In genomic region chr9:9372594-9372993, GRCm38 (mm10) we compare ENCODE assay signal across 10 mouse cellular contexts.
A peak's percentile ranks its signal among the peaks of the same experiment; 100 is the strongest.
DNase-seq lines count a peak whose midpoint lies in the region; ATAC-seq lines count a peak whose summit lies in the region.
"Had no signal": no experiment of that assay in that cellular context is flagged by ENCODE, and none has a peak within 500 bp of the region (broad histone marks: within the 10 kb centered on the region; RNA-seq: fewer than 3 reads in every experiment).

No protein-coding gene starts in this region.

- H3K9ac ChIP-seq in hindbrain, embryonic 14.5 days = no peak overlapping the region
- H3K9ac ChIP-seq in hindbrain, embryonic 12.5 days = no peak overlapping the region
- H3K9ac ChIP-seq in intestine, embryonic 15.5 days = no peak overlapping the region
- no peak overlapping the region for H3K9ac ChIP-seq in neural tube, embryonic 15.5 days (replicated peaks)
- H3K9ac ChIP-seq: neural tube, embryonic 13.5 days had no signal

- H3K27ac ChIP-seq in hindbrain, embryonic 14.5 days = no peak overlapping the region
- no peak overlapping the region for H3K27ac ChIP-seq in hindbrain, embryonic 12.5 days
- H3K27ac ChIP-seq in intestine, embryonic 15.5 days = no peak overlapping the region
- no peak overlapping the region for H3K27ac ChIP-seq in neural tube, embryonic 15.5 days (replicated peaks)
- H3K27ac ChIP-seq: neural tube, embryonic 13.5 days had no signal

- H3K36me3 ChIP-seq in hindbrain, embryonic 14.5 days (replicated peaks; ENCODE audit: control insufficient read depth, insufficient read depth) = no peaks in the 10 kb centered on the region
- H3K36me3 ChIP-seq in hindbrain, embryonic 12.5 days = no peaks in the 10 kb centered on the region
- H3K36me3 ChIP-seq in intestine, embryonic 15.5 days = no peaks in the 10 kb centered on the region
- no peaks in the 10 kb centered on the region for H3K36me3 ChIP-seq in neural tube, embryonic 15.5 days
- H3K36me3 ChIP-seq: neural tube, embryonic 13.5 days had no signal

- no peaks in the 10 kb centered on the region for H3K27me3 ChIP-seq in hindbrain, embryonic 14.5 days (ENCODE audit: control insufficient read depth, insufficient read depth, low read length)
- no peaks in the 10 kb centered on the region for H3K27me3 ChIP-seq in hindbrain, embryonic 12.5 days
- H3K27me3 ChIP-seq in intestine, embryonic 15.5 days (replicated peaks) = no peaks in the 10 kb centered on the region
- no peaks in the 10 kb centered on the region for H3K27me3 ChIP-seq in neural tube, embryonic 15.5 days (replicated peaks)
- H3K27me3 ChIP-seq: neural tube, embryonic 13.5 days had no signal

- DNase-seq in hindbrain, embryonic 14.5 days (ENCODE audit: low spot score) = peak; percentile 25
- peak; percentile 21 for DNase-seq in right cerebral cortex, adult 18-20 months
- no peak for DNase-seq in right cerebral cortex, postnatal 4 days
- DNase-seq in cerebellum, adult 8-10 months = no peak
- DNase-seq: thymus, adult 18-20 months had no signal

- ATAC-seq in hindbrain, embryonic 14.5 days (ENCODE audit: low FRiP score) = no peak
- no peak for ATAC-seq in hindbrain, embryonic 12.5 days (ENCODE audit: low FRiP score)
- ATAC-seq in intestine, embryonic 15.5 days = peak; percentile 67
- ATAC-seq in neural tube, embryonic 15.5 days (ENCODE audit: low FRiP score) = no peak
- no peak for ATAC-seq in monocyte, adult 5-6 weeks (replicated peaks; ENCODE audit: insufficient number of reproducible peaks, low FRiP score, low TSS enrichment, poor library complexity, severe bottlenecking)

- no peak overlapping the region for H3K4me3 ChIP-seq in hindbrain, embryonic 14.5 days (replicated peaks; ENCODE audit: low read length)
- no peak overlapping the region for H3K4me3 ChIP-seq in hindbrain, embryonic 12.5 days
- no peak overlapping the region for H3K4me3 ChIP-seq in intestine, embryonic 15.5 days (replicated peaks)
- no peak overlapping the region for H3K4me3 ChIP-seq in neural tube, embryonic 15.5 days (replicated peaks)
- H3K4me3 ChIP-seq: neural tube, embryonic 13.5 days had no signal

- 57% methylated on average over 1 of the region's 1 CpGs for WGBS in hindbrain, embryonic 14.5 days
- 40% methylated on average over 1 of the region's 1 CpGs for WGBS in hindbrain, embryonic 12.5 days
- 63% methylated on average over 1 of the region's 1 CpGs for WGBS in intestine, embryonic 15.5 days
- WGBS in neural tube, embryonic 15.5 days = 61% methylated on average over 1 of the region's 1 CpGs

- no peaks in the 10 kb centered on the region for H3K4me1 ChIP-seq in hindbrain, embryonic 14.5 days (replicated peaks; ENCODE audit: control insufficient read depth, insufficient read depth, low read length)
- H3K4me1 ChIP-seq in hindbrain, embryonic 12.5 days = no peaks in the 10 kb centered on the region
- H3K4me1 ChIP-seq in intestine, embryonic 15.5 days (replicated peaks) = no peaks in the 10 kb centered on the region
- H3K4me1 ChIP-seq in neural tube, embryonic 15.5 days = no peaks in the 10 kb centered on the region
- H3K4me1 ChIP-seq: neural tube, embryonic 13.5 days had no signal

- no peak overlapping the region for H3K4me2 ChIP-seq in hindbrain, embryonic 14.5 days (replicated peaks)
- H3K4me2 ChIP-seq in hindbrain, embryonic 12.5 days (replicated peaks) = no peak overlapping the region
- H3K4me2 ChIP-seq in intestine, embryonic 15.5 days (replicated peaks) = no peak overlapping the region
- no peak overlapping the region for H3K4me2 ChIP-seq in neural tube, embryonic 15.5 days
- H3K4me2 ChIP-seq: neural tube, embryonic 13.5 days had no signal

- H3K9me3 ChIP-seq in hindbrain, embryonic 14.5 days (ENCODE audit: control insufficient read depth, low read length) = no peaks in the 10 kb centered on the region
- no peaks in the 10 kb centered on the region for H3K9me3 ChIP-seq in hindbrain, embryonic 12.5 days (replicated peaks)
- H3K9me3 ChIP-seq in intestine, embryonic 15.5 days = no peaks in the 10 kb centered on the region
- H3K9me3 ChIP-seq in neural tube, embryonic 15.5 days (replicated peaks) = no peaks in the 10 kb centered on the region
- H3K9me3 ChIP-seq: neural tube, embryonic 13.5 days had no signal

Comparison
In these comparisons a context has a peak if more than half of its experiments do, and no peak if none do; other contexts are left out.
1. DNase-seq: peak in hindbrain, embryonic 14.5 days (single experiment) and right cerebral cortex, adult 18-20 months (single experiment); none in right cerebral cortex, postnatal 4 days (single experiment) and cerebellum, adult 8-10 months (single experiment).